Mouse (Mus musculus) cerebellum, adult 2 months (tissue): Measurements from ENCODE around the gene H3f3b.

ENCODE experiments used
- CTCF ChIP-seq: fragments of 200-500 bp; IDR thresholded peaks from 2 replicates; pipeline ENCODE4 v1.5.1; 2011; ENCODE audit warnings: low read depth, mild to moderate bottlenecking, control low read depth, low read length, moderate library complexity, borderline replicate concordance; ENCODE audit not compliant: insufficient read depth
- POLR2A ChIP-seq: fragments of 200-500 bp; IDR thresholded peaks from 2 replicates; pipeline ENCODE4 v1.6.1; 2011; ENCODE audit warnings: low read length, control low read depth, borderline replicate concordance; ENCODE audit not compliant: insufficient read depth

- TF ChIP-seq CTCF (no peak), POLR2A (no peak)
These were observed at the start of gene H3f3b for GRCm38 (mm10) chr11:116027756-116028155.
